Mouse (Mus musculus) intestine, postnatal 0 days (tissue): ENCODE data around the gene Gm11627. TPM values are rescaled to one million over a fixed set of nuclear protein-coding genes. Genes with fewer than 3 reads are reported as not detected.

Experiments
- ATAC-seq: fragments of 200-750 bp; cut with Nextera tagmentation; 2 replicates; pipeline ENCODE4 v1.8.0; 2017; ENCODE audit warnings: mild to moderate bottlenecking, moderate TSS enrichment, moderate library complexity
- H3K27ac ChIP-seq: fragments of 300-500 bp; sonication (generic); 2 replicates; pipeline ENCODE4 v1.5.1; 2014; ENCODE audit warnings: mild to moderate bottlenecking, low read depth, low read length, moderate library complexity
- H3K27me3 ChIP-seq: fragments of 300-500 bp; sonication (generic); replicated peaks from 2 replicates; pipeline ENCODE4 v1.6.1; 2014; ENCODE audit warnings: low read length, mixed read lengths; ENCODE audit not compliant: control insufficient read depth, insufficient read depth
- H3K36me3 ChIP-seq: fragments of 300-500 bp; sonication (generic); 2 replicates; pipeline ENCODE4 v1.6.1; 2014; ENCODE audit warnings: mild to moderate bottlenecking, moderate library complexity; ENCODE audit not compliant: control insufficient read depth, insufficient read depth
- H3K4me1 ChIP-seq: fragments of 300-500 bp; sonication (generic); replicated peaks from 2 replicates; pipeline ENCODE4 v1.6.1; 2014; ENCODE audit warnings: antibody characterized with exemption, low read length, mixed read lengths; ENCODE audit not compliant: control insufficient read depth, insufficient read depth
- H3K4me2 ChIP-seq: fragments of 300-500 bp; sonication (generic); replicated peaks from 2 replicates; pipeline ENCODE4 v1.6.1; 2014; ENCODE audit warnings: low read depth, mild to moderate bottlenecking, moderate library complexity
- H3K4me3 ChIP-seq: fragments of 300-500 bp; sonication (generic); 2 replicates; pipeline ENCODE4 v1.5.1; 2014; ENCODE audit warnings: low read depth, low read length
- H3K9ac ChIP-seq: fragments of 300-500 bp; sonication (generic); 2 replicates; pipeline ENCODE4 v1.6.1; 2014; ENCODE audit warnings: mild to moderate bottlenecking, low read depth, low read length
- H3K9me3 ChIP-seq: fragments of 300-500 bp; sonication (generic); 2 replicates; pipeline ENCODE4 v1.6.1; 2016; ENCODE audit warnings: mixed run types; ENCODE audit not compliant: control insufficient read depth
- CTCF ChIP-seq: sonication (generic); IDR thresholded peaks from 2 replicates; pipeline ENCODE4 v1.5.1; 2016; ENCODE audit warnings: low read depth, mild to moderate bottlenecking, control low read depth, antibody characterized with exemption, moderate library complexity
- WGBS: fragments of 180-500 bp; shearing (Covaris S2); extraction: QIAGEN DNeasy Blood & Tissue Kit; methylation state at CpG from one replicate; pipeline ENCODE4 v1.1.7; 2014; 5-methylcytosine and 5-hydroxymethylcytosine counted together
- polyA plus RNA-seq: library from polyadenylated mRNA; unstranded; fragments of >200 nt; fragmentation: Nextera tagmentation; extraction: Ambion mirVana; gene quantifications from 2 replicates; pipeline ENCODE4 v1.2.1, GENCODE M21; 2015

Gm11627 gene
- polyA plus RNA-seq, 1 experiment from 2014 or later = 11.2 TPM

GRCm38 (mm10) chr11:102586445-102587130 lies 7.3 kb upstream of the Gm11627 start:
- Histone ChIP-seq H3K36me3 (no peaks in the 10 kb centered on the region), H3K4me2 (no peak overlapping the region), H3K9me3 (no peaks in the 10 kb centered on the region), H3K4me1 (no peaks in the 10 kb centered on the region), H3K9ac (no peak overlapping the region), H3K27ac (no peak overlapping the region), H3K27me3 (peaks cover 7% of the 10 kb centered on the region; the same call in 1 of the 2 replicates), H3K4me3 (no peak overlapping the region)
- no peak for ATAC-seq
- WGBS = 92% methylated on average over 4 of the region's 4 CpGs
- 0 out of 2 replicates have a peak, but pooled peaks have one; percentile 17 for TF ChIP-seq CTCF

GRCm38 (mm10) chr11:102582736-102583135 lies 3.5 kb upstream of the Gm11627 start:
- WGBS = 31% methylated on average over 5 of the region's 5 CpGs
- Histone ChIP-seq H3K9me3 (no peaks in the 10 kb centered on the region), H3K4me2 (no peak overlapping the region), H3K36me3 (no peaks in the 10 kb centered on the region), H3K27ac (no peak overlapping the region), H3K4me1 (no peaks in the 10 kb centered on the region), H3K27me3 (peaks cover 7% of the 10 kb centered on the region; the same call in 1 of the 2 replicates), H3K9ac (no peak overlapping the region), H3K4me3 (no peak overlapping the region)
- ATAC-seq = no peak
- TF ChIP-seq CTCF = no peak

DNA sequence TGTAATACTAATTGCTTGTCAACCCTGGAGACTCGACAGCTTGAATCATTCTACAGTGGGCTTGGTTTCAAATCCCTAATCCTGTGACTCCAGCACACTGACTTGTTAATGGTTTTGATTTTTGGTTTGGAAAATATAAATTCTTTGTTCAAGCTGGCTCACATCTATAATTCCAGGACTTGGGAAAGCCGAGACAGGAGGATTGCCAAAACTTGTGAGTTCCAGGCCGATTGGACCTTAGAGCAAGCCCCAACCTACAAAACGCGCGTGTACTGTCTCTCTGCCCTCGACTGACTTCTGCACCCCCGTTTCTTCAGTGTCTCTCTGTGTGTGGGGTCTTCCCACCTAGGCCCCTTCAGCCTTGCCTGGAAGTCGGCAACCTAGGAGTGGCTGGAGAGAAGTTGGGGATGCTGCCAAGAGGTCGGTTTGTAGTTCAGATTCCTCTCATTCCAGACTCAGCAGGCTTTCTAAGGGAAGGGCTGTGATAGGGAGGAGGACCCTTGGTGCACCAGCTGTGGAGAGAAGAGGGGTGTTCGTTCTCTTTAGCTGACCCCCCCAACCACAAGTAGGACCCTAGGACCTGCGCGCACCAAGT lies 2.9 kb upstream of the Gm11627 start:
- no peak overlapping the region for H3K9ac ChIP-seq
- no peaks in the 10 kb centered on the region for H3K36me3 ChIP-seq
- 29% methylated on average over 13 of the region's 13 CpGs for WGBS
- no peak for TF ChIP-seq CTCF
- no peak for ATAC-seq
- H3K27me3 ChIP-seq = peaks cover 7% of the 10 kb centered on the region; the same call in 1 of the 2 replicates
- H3K4me3 ChIP-seq = no peak overlapping the region
- H3K27ac ChIP-seq = no peak overlapping the region
- no peaks in the 10 kb centered on the region for H3K9me3 ChIP-seq
- H3K4me1 ChIP-seq = no peaks in the 10 kb centered on the region
- H3K4me2 ChIP-seq = no peak overlapping the region

DNA sequence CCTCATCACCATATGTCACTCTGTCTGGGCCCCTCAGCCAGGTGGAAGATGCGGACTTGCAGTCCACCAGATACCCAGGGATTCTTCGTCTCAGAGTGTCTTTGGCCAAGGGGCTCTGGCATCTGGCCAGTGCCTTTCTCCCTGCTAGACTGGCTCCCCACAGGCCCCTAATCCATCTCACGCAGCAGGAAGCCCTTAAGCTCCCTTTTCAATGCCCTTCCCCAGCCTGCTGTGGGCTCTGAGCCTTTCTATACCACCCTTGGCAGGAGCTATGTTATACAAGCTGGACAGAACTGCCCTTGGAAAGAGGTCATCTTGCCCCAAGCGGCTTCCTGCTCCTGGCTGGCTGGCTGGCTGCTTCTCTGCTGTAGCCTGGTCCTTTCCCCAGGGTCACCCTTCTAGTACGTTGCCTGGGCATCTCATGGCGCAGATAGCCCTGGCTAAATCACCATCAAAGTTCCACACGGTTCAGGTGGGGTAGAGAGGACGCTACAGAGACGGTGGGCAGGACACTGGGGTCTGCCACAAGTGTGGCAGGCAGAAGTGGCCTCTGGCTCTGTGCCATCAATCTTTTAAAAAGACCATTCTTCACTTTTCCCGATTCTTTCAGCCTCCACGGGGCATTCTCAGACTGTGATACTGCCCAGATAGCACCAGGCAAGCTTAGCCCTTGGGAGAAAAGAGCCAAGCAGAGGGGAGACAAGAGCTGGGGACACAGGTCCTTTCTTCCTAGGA lies 2.2 kb upstream of the Gm11627 start:
- WGBS = 46% methylated on average over 11 of the region's 11 CpGs
- H3K27me3 ChIP-seq = peaks cover 7% of the 10 kb centered on the region; the same call in 1 of the 2 replicates
- no peak overlapping the region for H3K27ac ChIP-seq
- no peaks in the 10 kb centered on the region for H3K36me3 ChIP-seq
- H3K9me3 ChIP-seq = no peaks in the 10 kb centered on the region
- no peaks in the 10 kb centered on the region for H3K4me1 ChIP-seq
- TF ChIP-seq CTCF = no peak
- no peak overlapping the region for H3K9ac ChIP-seq
- no peak overlapping the region for H3K4me3 ChIP-seq
- H3K4me2 ChIP-seq = no peak overlapping the region
- ATAC-seq = no peak

DNA sequence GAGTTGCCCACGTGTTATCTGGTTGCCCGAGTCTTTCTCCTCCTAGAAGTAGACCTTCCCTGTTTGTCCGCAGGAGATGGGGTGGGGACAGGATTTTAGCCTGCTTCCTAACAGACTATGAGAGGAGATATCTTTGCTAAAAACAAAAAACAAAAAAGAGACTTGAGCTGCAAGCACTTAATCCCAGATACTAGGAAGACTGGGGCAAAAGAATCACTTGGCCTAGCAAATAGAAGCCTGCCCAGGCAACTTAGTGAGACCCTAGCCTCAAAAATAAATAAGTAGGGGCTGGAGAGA lies 721 bp upstream of the Gm11627 start:
- H3K9me3 ChIP-seq = no peaks in the 10 kb centered on the region
- peak overlapping the region; percentile 65; the same call in 1 of the 2 replicates for H3K27ac ChIP-seq
- no peaks in the 10 kb centered on the region for H3K4me1 ChIP-seq
- no peak for TF ChIP-seq CTCF
- peak overlapping the region; percentile 68; the same call in 1 of the 2 replicates for H3K4me2 ChIP-seq
- no peak for ATAC-seq
- H3K27me3 ChIP-seq = peaks cover 7% of the 10 kb centered on the region; the same call in 1 of the 2 replicates
- 58% methylated on average over 3 of the region's 3 CpGs for WGBS
- no peak overlapping the region for H3K9ac ChIP-seq
- no peak overlapping the region for H3K4me3 ChIP-seq
- no peaks in the 10 kb centered on the region for H3K36me3 ChIP-seq
